Mouse (Mus musculus) MEL (cell line): ENCODE measurements around the gene Prpf40a.
A peak's percentile ranks its signal among the peaks of the same experiment; 100 is the strongest.

ENCODE experiments used
- CTCF ChIP-seq, 3 experiments: IDR thresholded peaks in 2 of 3; conservative IDR thresholded peaks in 1 of 3; 2 replicates each; pipeline ENCODE4 v1.5.1; 2011 to 2012; ENCODE audit warnings: low read length in 3 of 3, low read depth in 2 of 3, mild to moderate bottlenecking in 2 of 3, improper control_type of control experiment in 1 of 3, inconsistent platforms in 1 of 3, mixed read lengths in 1 of 3, moderate library complexity in 1 of 3; ENCODE audit not compliant: control insufficient read depth in 1 of 3, insufficient read depth in 1 of 3, poor library complexity in 1 of 3, severe bottlenecking in 1 of 3
- ELF1 ChIP-seq: IDR thresholded peaks from 2 replicates; pipeline ENCODE4 v1.6.1; 2014; ENCODE audit warnings: low read depth, mild to moderate bottlenecking, inconsistent platforms, low read length, improper control_type of control experiment, moderate library complexity
- GATA1 ChIP-seq: IDR thresholded peaks from 2 replicates; pipeline ENCODE4 v1.6.1; 2011; ENCODE audit warnings: low read depth, low read length, improper control_type of control experiment
- MYB ChIP-seq: IDR thresholded peaks from 2 replicates; pipeline ENCODE4 v1.6.1; 2011; ENCODE audit warnings: mild to moderate bottlenecking, low read depth, low read length, improper control_type of control experiment
- MYC ChIP-seq: IDR thresholded peaks from 2 replicates; pipeline ENCODE4 v1.6.1; 2011; ENCODE audit warnings: low read depth, mild to moderate bottlenecking, low read length, improper control_type of control experiment, moderate library complexity
- POLR2A ChIP-seq, 2 experiments: IDR thresholded peaks; 2 replicates each; pipeline ENCODE4 v1.6.1; 2011 to 2012; ENCODE audit warnings: low read length in 2 of 2, mild to moderate bottlenecking in 2 of 2, control low read depth in 1 of 2, improper control_type of control experiment in 1 of 2, low read depth in 1 of 2, moderate library complexity in 1 of 2; ENCODE audit not compliant: control insufficient read depth in 1 of 2, insufficient read depth in 1 of 2, poor library complexity in 1 of 2

GRCm38 (mm10) chr2:53204373-53205274 lies 13.5 kb upstream of the Prpf40a start:
- TF ChIP-seq MYC (no peak), CTCF (IDR thresholded peaks at IDR 0.05 in 2 of 3, conservative IDR thresholded peaks at IDR 0.05 in 1 of 3; ENCODE audit: control insufficient read depth in 1 of 3, insufficient read depth in 1 of 3, low read depth in 2 of 3, low read length in 3 of 3, poor library complexity in 1 of 3, severe bottlenecking in 1 of 3) (peak in 2 of 3 experiments; percentile 8 to 71; a peak in 2 of 6 replicates), POLR2A (IDR thresholded peaks at IDR 0.05; ENCODE audit: control insufficient read depth in 1 of 2, insufficient read depth in 1 of 2, low read depth in 1 of 2, low read length in 2 of 2, poor library complexity in 1 of 2) (no peak), GATA1 (no peak), ELF1 (no peak), MYB (no peak)
